Mouse (Mus musculus) heart, postnatal 0 days (tissue): Measurements from ENCODE around the gene Ssbp3.

Experiments
- CTCF ChIP-seq: IDR thresholded peaks from 2 replicates; pipeline ENCODE4 v1.5.1; 2016; ENCODE audit warnings: antibody characterized with exemption, control low read depth, low read depth
- EP300 ChIP-seq: IDR thresholded peaks from 2 replicates; pipeline ENCODE4 v1.6.1; 2016; ENCODE audit warnings: antibody characterized with exemption, low read depth

- TF ChIP-seq EP300 (no peak; the same call in 1 of the 2 replicates), CTCF (no peak)
Measured at GRCm38 (mm10) chr4:106908426-106908809, 2.1 kb upstream of the Ssbp3 start.
